Mouse (Mus musculus) forebrain, postnatal 0 days (tissue): ENCODE data around the gene Gm20422. TPM values are rescaled to one million over a fixed set of nuclear protein-coding genes. Genes with fewer than 3 reads are reported as not detected.

Experiments
- ATAC-seq: fragments of 200-750 bp; cut with Nextera tagmentation; 2 replicates; pipeline ENCODE4 v1.8.0; 2017; ENCODE audit warnings: mild to moderate bottlenecking, moderate library complexity
- DNase-seq: peaks from one replicate; pipeline ENCODE4 v3.0.0-alpha.2; 2015
- H3K27ac ChIP-seq: fragments of 300-500 bp; sonication (generic); 2 replicates; pipeline ENCODE4 v1.5.1; 2014; ENCODE audit warnings: low read depth, mild to moderate bottlenecking, antibody characterized with exemption, low read length, moderate library complexity, mixed read lengths
- H3K27me3 ChIP-seq: fragments of 300-500 bp; sonication (generic); 2 replicates; pipeline ENCODE4 v1.6.1; 2014; ENCODE audit warnings: mild to moderate bottlenecking, low read length, mixed read lengths; ENCODE audit not compliant: insufficient read depth
- H3K36me3 ChIP-seq: fragments of 300-500 bp; sonication (generic); 2 replicates; pipeline ENCODE4 v1.6.1; 2014; ENCODE audit warnings: mild to moderate bottlenecking, moderate library complexity; ENCODE audit not compliant: insufficient read depth
- H3K4me1 ChIP-seq: fragments of 300-500 bp; sonication (generic); 2 replicates; pipeline ENCODE4 v1.6.1; 2014; ENCODE audit warnings: antibody characterized with exemption; ENCODE audit not compliant: insufficient read depth
- H3K4me2 ChIP-seq: fragments of 300-500 bp; sonication (generic); 2 replicates; pipeline ENCODE4 v1.6.1; 2014; ENCODE audit warnings: low read depth, mild to moderate bottlenecking, moderate library complexity
- H3K4me3 ChIP-seq: fragments of 300-500 bp; sonication (generic); 2 replicates; pipeline ENCODE4 v1.5.1; 2014; ENCODE audit warnings: low read depth, low read length, mixed read lengths
- H3K9ac ChIP-seq: fragments of 300-500 bp; sonication (generic); 2 replicates; pipeline ENCODE4 v1.6.1; 2014; ENCODE audit warnings: mild to moderate bottlenecking
- H3K9me3 ChIP-seq: fragments of 300-500 bp; sonication (generic); 2 replicates; pipeline ENCODE4 v1.6.1; 2016; ENCODE audit warnings: low read length
- CTCF ChIP-seq: sonication (generic); IDR thresholded peaks from 2 replicates; pipeline ENCODE4 v1.5.1; 2016; ENCODE audit warnings: antibody characterized with exemption, control low read depth, low read depth
- WGBS: fragments of 180-500 bp; shearing (Covaris S2); extraction: QIAGEN DNeasy Blood & Tissue Kit; methylation state at CpG from one replicate; pipeline ENCODE4 v1.1.7; 2014; 5-methylcytosine and 5-hydroxymethylcytosine counted together
- polyA plus RNA-seq: library from polyadenylated mRNA; unstranded; fragments of >200 nt; fragmentation: Nextera tagmentation; extraction: Ambion mirVana; gene quantifications from 2 replicates; pipeline ENCODE4 v1.2.1, GENCODE M21; 2015
- total RNA-seq: library from RNA; depleted of rRNA; stranded (reverse); fragments of >200 nt; gene quantifications from 2 replicates; pipeline ENCODE4 v1.2.3, GENCODE M21; 2014; rRNA removed

The Gm20422 gene
- total RNA-seq (0.23 and 3.5 TPM in 2 replicates), polyA plus RNA-seq (0.33 and 1.2 TPM in 2 replicates)

GRCm38 (mm10) chr8:69774503-69775148, at the start of gene Gm20422:
Gene Gm20422, minus strand, starts transcription at chr8:69774886.
- WGBS = under 1% methylated on average over 41 of the region's 41 CpGs
- peak within 1 kb of the TSS; percentile 100 for H3K27ac ChIP-seq

DNA sequence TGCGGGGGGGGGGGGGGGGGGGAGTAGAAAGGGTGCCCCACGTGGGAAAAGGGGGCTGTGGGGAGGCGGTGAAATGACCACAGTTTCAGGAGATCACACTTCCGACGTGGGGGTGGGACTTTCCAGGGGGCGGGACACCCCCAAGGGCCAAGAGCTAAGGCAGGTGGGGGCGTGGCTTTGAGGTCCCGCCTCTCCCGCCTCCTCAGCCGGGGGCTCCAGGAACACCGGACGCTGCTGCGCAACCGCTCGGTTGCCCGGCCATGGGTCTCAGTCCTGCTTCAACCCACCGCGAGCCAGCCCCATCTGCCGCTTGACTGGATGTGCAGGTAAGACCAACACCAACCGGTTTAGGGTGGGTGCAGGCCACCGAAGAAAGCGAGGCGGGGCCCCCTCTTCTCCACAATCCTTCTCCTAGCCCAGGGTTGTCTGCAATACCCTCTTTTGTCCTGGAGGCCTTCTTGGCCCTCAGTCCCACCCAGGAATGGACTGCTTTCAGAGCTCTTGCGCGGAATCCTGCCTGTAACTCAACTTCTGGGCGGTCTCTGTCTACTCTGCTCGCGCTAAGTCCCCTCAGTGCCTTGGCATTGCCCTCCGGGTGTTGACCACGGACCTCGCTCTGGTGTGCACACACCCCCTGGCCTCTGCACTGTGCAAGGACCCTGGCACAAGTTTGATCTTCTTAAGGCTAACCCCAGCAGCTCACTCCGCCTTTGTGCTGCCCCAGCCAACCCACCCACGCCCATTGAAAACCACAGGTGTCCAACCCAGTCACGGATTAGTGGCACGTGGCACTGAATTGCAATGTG, 47.9 kb upstream of the Gm20422 start, which contains the start of gene Lpar2:
Gene Lpar2, plus strand, starts transcription at position 44 of the 806 bp plus-strand sequence.
- H3K27me3 ChIP-seq = no peaks in the 10 kb centered on the region
- peak within 1 kb of the TSS; percentile 73 for H3K27ac ChIP-seq
- peaks cover 20% of the 10 kb centered on the region for H3K36me3 ChIP-seq
- H3K4me2 ChIP-seq = peak within 1 kb of the TSS; percentile 86
- TF ChIP-seq CTCF = no peak
- peak; percentile 75 for DNase-seq
- WGBS = 2% methylated on average over 31 of the region's 35 CpGs
- H3K4me1 ChIP-seq = peaks cover 22% of the 10 kb centered on the region
- peak within 1 kb of the TSS; percentile 54 for H3K4me3 ChIP-seq
- no peaks in the 10 kb centered on the region for H3K9me3 ChIP-seq
- peak; percentile 69 for ATAC-seq
- peak within 1 kb of the TSS; percentile 79 for H3K9ac ChIP-seq

More at GRCm38 (mm10) chr8:69774503-69775148, at the start of gene Gm20422:
- no peaks in the 10 kb centered on the region for H3K9me3 ChIP-seq
- DNase-seq (peak; percentile 97), ATAC-seq (peak; percentile 99)
- H3K4me1 ChIP-seq = peaks cover 7% of the 10 kb centered on the region
- peak within 1 kb of the TSS; percentile 97 for H3K9ac ChIP-seq
- peak within 1 kb of the TSS; percentile 50 for H3K4me2 ChIP-seq
- H3K4me3 ChIP-seq = peak within 1 kb of the TSS; percentile 79
- no peak for TF ChIP-seq CTCF
- H3K36me3 ChIP-seq = no peaks in the 10 kb centered on the region
- H3K27me3 ChIP-seq = no peaks in the 10 kb centered on the region

DNA sequence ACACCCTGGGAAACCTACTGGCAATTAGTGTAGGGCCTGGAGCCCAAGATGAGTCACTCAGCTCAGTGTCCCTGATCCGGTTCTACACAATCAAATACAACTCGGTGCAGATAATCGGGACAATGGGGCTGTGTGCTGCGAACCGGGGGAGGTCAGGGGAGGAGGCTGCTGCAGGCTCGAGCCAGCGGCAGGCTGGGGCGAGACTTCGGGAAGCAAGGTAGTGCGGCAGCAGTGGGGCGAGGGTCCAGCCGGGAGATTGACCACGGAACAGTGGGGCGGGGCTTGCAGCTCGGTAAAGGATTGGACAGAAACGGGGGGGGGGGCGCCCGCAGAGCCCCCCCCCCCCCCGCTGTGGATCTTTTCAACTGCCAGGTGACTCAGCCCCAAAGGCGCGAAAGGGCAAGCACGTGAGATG, 47.3 kb upstream of the Gm20422 start:
- DNase-seq = peak; percentile 65
- Histone ChIP-seq H3K36me3 (peaks cover 23% of the 10 kb centered on the region), H3K9ac (peak overlapping the region; percentile 79), H3K27me3 (no peaks in the 10 kb centered on the region), H3K4me2 (peak overlapping the region; percentile 86), H3K27ac (peak overlapping the region; percentile 73), H3K4me1 (peaks cover 22% of the 10 kb centered on the region), H3K4me3 (peak overlapping the region; percentile 54), H3K9me3 (no peaks in the 10 kb centered on the region)
- WGBS = 0% methylated on average over 14 of the region's 22 CpGs
- peak; percentile 50 for ATAC-seq
- no peak for TF ChIP-seq CTCF

GRCm38 (mm10) chr8:69820466-69820865, 45.8 kb upstream of the Gm20422 start:
- H3K36me3 ChIP-seq = peaks cover 30% of the 10 kb centered on the region
- no peak overlapping the region for H3K9ac ChIP-seq
- H3K4me2 ChIP-seq = no peak overlapping the region
- TF ChIP-seq CTCF = no peak
- no peak overlapping the region for H3K27ac ChIP-seq
- 89% methylated on average over 9 of the region's 9 CpGs for WGBS
- ATAC-seq (no peak), DNase-seq (no peak)
- peaks cover 22% of the 10 kb centered on the region for H3K4me1 ChIP-seq
- H3K4me3 ChIP-seq = no peak overlapping the region
- no peaks in the 10 kb centered on the region for H3K9me3 ChIP-seq
- no peaks in the 10 kb centered on the region for H3K27me3 ChIP-seq

GRCm38 (mm10) chr8:69815396-69815795, 40.7 kb upstream of the Gm20422 start:
- no peak overlapping the region for H3K4me2 ChIP-seq
- DNase-seq (no peak), ATAC-seq (no peak)
- 94% methylated on average over 4 of the region's 4 CpGs for WGBS
- no peaks in the 10 kb centered on the region for H3K4me1 ChIP-seq
- H3K27me3 ChIP-seq = no peaks in the 10 kb centered on the region
- no peak overlapping the region for H3K27ac ChIP-seq
- TF ChIP-seq CTCF = no peak
- peaks cover 60% of the 10 kb centered on the region for H3K36me3 ChIP-seq
- H3K4me3 ChIP-seq = no peak overlapping the region
- no peak overlapping the region for H3K9ac ChIP-seq
- H3K9me3 ChIP-seq = no peaks in the 10 kb centered on the region

- no peak overlapping the region for H3K27ac ChIP-seq
- DNase-seq = no peak
- ATAC-seq = no peak
- H3K36me3 ChIP-seq = peaks cover 60% of the 10 kb centered on the region
- H3K4me2 ChIP-seq = no peak overlapping the region
- WGBS = 94% methylated on average over 2 of the region's 2 CpGs
- H3K27me3 ChIP-seq = no peaks in the 10 kb centered on the region
- no peaks in the 10 kb centered on the region for H3K9me3 ChIP-seq
- no peak overlapping the region for H3K9ac ChIP-seq
- TF ChIP-seq CTCF = no peak
- H3K4me1 ChIP-seq = 0 out of 2 replicates have a peak, but pooled peaks cover 2% of the 10 kb centered on the region
- no peak overlapping the region for H3K4me3 ChIP-seq
These were observed 40.2 kb upstream of the Gm20422 start for GRCm38 (mm10) chr8:69814881-69815280.
